Mouse (Mus musculus): ENCODE data around the gene Frmpd3. TPM values are rescaled to one million over a fixed set of nuclear protein-coding genes. Genes with fewer than 3 reads are reported as not detected.
"Not testable (repeated sequence)": the region's sequence is repeated elsewhere in the genome, so short reads cannot be mapped to it uniquely, and the experiment has no call there.

The Frmpd3 gene
- not detected for total RNA-seq (2022)

DNA sequence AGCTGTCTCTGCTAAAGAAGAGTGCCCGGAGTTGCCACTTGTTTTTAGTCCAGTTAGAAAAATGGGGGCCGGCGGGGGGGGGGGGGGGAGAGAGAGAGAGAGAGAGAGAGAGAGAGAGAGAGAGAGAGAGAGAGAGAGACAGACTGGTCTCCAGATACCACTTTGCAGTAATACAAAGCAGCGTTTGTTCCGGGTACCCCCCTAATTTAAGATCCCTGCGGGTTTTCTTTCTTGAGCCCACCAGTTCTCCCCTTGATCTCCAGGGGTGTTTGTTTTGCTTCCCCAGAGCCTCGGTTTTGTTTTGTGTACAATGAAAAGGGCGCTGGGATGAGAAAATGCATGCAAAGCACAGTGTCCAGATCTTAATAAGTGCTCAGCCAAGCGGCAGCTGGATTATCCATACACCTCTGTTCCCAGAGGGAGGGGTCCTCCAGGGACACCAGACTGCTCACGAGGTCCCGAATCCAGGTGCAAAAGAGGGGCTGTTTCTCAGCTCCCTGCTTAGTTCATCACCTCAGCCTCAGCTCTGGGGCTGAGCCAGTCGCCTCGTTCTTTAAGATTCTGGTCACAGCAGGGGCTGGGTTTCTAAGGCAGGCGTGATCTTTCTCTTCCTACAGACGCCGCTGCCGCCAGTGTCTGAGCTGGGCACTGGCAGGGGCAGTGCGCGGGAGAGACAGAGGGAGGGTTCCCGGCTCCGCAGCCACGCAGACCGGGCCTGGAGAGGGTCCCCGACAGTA lies at the start of gene Frmpd3:
Gene Frmpd3, plus strand, starts transcription at position 608 of the 737 bp plus-strand sequence.
- no peak for DNase-seq

DNA sequence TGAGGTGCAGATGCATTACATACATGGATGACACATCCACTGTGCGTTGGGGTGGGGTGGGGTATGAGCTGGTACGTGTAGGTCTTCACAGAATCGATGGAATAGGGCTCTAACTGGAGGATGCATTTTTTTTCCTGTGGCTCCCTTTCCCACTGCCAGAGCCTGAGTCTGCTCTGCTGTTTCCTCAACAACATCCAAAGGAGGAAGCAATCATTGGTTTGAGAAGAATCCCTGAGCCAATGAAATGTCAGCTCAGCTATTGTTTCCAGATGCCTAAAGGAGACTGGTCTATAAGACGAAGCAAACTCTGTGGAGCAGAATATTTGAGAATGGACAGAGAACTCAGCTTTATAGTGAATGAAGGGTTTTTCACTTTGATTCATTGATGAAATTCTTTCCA lies 38.3 kb upstream of the Frmpd3 start:
- no peak for DNase-seq

DNA sequence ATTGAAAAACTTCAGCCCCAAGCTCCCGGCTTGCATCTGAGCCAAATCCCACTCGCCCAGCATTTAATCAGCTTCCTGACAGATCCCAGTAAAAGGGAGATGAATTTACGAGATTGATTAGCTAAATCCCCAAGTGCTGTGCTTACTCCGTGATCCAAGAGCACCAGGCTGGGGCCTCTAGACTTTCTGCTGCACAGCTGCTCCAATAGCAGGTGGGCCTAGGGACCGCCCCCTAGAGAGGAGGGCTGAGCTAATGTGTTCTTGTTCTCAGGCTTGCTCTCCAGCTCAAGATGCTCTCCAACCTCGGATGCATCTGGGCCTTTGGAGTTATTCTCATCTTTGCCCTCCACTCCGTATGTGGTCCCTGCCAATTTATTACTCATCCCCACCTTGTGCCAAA lies 36.4 kb upstream of the Frmpd3 start:
- no peak for DNase-seq

DNA sequence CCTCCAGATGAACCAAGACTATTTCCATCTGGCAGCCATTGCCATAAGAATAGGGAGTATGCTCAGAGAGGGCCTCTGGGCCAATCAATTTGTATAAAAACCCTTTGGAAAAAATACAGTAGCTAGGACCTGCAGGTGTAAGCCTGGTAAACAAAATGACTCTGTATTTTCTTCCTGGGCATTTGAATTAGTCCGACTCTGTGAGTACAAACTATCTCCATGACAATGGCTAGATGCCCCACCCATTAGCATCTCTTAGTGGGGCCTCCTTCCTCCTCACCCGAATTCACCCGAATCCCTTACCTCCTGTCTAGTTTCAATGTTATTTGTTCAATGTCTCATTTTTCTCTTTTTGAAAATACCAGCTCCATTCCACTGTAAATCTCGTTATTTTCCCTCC lies 24.1 kb upstream of the Frmpd3 start:
- no peak for DNase-seq

DNA sequence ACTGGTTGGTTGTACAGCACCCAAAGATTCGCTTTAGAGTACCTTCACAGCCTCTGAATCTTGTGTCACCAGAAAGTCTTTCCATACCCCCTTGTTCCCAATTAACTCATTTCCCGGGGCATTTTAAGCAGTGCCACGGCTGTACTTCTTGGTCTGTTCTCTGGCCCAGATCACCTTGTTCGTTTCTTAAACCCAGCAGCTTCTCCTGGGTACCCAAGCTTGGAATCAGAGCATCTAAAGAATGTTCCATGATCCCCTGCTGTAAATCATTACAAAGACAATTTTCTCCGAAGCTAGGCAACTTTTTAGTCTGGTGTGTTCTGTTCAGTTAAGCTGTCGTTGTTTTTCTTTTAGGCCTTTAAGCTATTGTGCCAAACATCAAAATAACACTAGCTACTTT lies 22.9 kb upstream of the Frmpd3 start:
- no peak for DNase-seq

DNA sequence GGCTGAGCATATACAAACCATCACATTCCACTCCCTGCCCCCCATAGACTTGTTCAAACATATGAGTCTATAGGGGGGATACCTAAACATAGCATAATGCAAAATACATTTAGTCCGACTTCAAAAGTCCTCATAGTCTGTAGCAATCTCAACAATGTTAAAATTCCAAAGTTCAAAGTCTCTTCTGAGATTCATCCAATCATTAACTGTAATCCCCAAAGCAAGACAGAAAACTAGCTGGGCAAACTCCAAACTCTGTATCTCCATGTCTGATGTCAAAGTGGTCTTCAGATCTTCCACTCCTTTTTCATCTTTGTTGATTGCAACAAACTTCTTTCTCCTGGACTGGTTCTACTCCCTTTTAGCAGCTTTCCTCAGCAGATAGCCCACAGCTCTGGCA lies 21.4 kb upstream of the Frmpd3 start:
- DNase-seq, result not testable (repeated sequence)

DNA sequence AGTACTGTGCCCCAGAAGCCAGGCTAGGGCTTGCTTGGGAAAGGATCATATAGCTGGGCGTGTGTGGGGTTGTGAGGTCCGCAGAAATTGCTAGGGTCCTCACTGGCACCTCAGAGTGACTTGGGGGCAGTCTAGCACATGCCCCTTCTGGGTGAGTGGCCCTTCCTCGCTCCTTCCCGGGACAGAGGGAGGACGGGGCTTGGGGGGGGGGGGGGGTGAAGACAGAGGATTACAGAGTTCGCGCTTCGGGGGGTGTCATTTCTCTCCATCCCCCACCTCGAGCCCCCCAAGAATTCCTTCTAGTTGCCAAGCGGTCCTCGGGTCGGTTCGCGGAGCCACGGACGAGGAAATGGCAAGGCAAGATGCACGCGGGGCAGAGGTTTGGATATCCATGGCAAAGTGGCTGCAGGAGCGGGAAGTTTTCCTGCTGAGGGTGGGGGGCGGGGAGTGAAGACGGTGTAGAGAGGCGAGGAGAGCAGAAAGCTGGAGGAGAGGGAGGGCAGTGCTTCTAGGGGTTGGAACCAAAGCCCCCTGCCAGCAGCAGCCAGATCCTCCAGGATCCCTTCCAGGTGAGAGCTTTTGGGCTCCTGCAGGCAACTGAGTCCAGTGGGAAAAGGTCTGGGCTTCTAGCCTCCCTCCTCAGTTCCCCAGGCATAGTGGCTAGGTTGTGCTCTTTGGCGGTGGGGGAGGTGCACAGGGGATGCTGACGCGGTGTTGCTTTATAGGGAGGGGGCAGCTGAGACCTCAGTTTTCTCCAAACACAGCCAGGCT lies 515 bp downstream of the Frmpd3 start:
- no peak for DNase-seq

DNA sequence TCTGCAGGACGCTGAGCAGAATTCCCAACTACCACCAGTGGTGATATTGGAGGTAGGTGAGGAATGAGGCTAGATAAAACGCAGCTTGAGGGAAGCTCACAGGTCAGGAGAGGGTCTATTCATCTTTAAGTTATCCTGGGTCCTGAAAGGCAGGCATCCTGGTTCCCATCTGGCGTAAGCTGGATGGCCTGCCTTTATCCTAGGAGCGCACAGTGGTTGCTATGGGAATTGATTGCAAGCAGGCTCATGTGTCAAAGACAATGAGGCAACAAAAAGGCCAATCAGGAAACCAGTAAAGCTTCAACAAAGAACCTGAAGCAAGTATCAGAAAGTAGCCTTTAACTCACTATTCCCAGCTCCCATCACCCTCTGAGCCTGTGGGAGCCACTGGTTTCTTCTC lies 33.6 kb downstream of the Frmpd3 start:
- no peak for DNase-seq

DNA sequence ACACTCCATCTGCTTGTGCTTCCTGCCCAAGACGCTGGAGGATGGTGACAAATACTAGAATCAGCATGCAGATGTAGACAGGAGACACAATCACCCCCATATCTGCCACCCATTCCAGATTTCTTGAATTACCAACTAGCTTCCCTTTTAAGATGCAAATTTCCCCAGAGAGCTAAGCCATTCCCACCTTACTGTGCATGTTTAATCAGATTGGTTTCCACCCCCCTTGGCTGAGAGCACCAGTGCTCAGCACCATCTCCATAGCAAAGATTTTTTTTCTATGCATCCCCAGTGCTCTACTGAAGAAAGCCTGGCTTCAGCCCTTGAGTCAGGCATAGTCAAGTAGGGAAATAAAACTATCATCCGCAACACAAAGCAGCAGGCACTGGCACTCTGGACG lies 57.9 kb downstream of the Frmpd3 start:
- no peak for DNase-seq

DNA sequence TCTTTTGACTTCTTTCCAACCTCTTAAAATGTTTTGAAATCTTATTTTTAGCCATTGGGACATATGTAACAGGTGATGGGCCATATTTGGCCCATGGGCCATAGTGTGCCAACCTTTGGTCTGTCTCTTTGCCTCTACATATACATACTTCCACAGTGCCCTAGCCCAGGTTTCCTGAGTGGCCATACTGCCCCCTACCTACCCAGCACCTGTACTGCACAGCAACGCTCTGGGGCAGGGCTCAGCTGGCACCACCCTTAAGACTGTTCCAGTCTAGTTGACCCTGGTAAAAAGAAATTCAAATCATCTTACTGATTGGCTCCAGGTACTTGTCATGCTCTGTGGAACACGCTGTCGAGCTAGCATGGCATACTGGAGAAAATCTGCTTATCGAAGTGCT lies 60.8 kb downstream of the Frmpd3 start:
- DNase-seq, result no peak

DNA sequence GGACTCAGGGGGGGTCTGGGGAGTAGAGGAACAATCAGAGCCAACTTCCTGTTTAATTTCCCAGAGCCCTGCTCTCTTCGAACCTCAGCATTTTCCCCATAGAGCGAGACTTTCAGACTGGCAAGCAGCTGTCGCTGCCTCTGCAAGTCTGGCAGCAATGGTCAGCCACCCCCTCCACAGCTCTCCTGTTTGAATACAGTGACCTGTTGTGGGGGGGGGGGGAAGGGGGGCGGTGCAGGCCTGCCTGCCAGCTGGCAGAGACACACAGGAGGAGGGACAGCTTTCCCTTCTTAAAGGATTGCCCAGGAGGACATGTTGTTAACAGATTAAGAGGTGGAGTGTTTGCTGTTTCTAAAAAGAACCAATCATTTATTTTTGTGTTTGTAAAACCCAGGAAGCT lies 64.0 kb downstream of the Frmpd3 start:
- DNase-seq, result no peak

DNA sequence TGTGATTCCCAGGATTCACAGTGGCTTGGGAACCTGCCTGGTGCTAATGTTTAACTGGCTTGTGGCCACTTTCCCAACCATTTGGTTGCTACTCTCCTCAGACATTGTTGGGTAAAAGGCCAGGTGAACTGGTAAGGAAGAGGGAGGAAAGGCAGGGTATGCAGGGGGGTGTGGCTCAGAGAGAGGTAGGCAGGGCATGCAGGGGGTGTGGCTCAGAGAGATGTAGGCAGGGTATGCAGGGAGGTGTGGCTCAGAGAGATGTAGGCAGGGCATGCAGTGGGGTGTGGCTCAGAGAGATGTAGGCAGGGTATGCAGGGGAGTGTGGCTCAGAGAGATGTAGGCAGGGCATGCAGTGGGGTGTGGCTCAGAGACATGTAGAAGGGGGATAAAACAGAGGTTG lies 64.4 kb downstream of the Frmpd3 start:
- no peak for DNase-seq

DNA sequence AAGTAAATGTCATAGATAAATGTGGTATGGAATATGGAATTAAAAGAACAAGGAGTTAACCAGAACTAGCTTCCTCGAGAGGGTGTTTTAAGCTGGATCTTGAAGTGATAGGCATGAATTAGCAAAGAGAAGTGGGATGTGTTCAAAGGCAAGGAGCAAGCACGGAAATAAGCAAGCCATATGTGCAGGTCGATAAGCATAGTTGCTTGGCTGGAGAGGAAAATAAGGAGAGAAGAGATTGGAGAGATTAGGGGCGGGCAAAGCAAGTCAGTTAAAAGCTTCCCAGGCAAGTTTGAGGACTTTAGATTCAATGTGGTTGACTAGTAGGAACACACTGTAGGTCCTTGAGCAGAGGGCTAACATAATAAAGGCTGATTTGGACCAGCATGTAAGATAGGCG lies 65.5 kb downstream of the Frmpd3 start:
- no peak for DNase-seq

DNA sequence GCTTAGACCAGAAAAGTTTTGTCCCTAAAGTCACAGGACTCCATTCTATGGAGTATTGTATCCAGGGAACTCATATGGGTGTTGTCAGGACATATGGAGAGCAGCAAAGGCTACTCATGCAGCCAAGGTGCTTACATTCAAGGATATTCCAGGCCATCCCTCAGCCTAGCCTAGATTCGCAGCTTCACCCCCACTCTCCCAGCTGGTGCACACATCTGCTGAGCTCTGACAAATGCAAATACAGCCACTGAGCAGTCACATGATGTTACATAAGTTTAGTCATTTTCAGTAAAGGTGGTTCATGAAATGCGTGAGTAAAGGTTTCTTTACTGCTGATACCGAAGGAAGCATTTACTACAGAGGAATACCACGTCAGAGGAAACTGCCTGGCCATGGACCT lies 76.4 kb downstream of the Frmpd3 start:
- no peak for DNase-seq

DNA sequence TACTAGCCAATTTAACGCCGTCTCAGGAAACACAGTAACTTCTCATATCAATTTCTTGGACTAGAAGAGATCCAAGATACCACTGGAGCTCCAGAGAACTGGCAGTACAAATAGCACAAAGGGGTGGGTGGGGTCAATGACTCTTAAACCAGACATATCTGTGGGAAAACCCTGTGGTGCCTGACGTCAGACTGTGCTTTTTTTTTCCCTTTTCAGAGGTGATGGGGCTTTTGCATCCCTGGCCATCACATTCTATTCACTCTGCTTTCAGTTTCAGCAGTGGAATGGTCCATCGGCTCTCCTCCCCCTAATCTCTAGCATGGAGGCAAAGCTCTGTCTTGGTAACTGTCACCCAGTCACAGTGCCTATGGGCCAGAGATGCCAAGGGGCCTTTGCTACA lies 85.1 kb downstream of the Frmpd3 start:
- DNase-seq, result no peak

DNA sequence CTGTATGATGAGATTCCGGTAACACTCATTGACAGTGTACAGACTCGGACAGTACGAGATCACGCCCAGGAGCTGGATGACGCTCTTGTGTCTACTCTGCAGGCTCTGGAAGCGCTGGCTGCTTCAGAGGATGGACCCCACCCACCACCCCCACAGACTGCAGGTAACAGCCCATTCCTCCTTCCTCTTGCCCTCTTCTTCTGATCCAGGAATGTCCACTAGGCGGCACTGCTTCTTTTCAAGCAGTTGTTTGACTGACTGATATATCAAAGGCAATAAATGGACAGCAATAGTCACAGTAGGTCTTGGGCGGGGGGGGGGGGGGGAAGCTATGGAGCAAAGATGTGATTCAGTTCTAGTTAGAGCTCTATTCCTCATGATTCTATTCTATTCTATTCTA lies 86.2 kb downstream of the Frmpd3 start:
- no peak for DNase-seq

DNA sequence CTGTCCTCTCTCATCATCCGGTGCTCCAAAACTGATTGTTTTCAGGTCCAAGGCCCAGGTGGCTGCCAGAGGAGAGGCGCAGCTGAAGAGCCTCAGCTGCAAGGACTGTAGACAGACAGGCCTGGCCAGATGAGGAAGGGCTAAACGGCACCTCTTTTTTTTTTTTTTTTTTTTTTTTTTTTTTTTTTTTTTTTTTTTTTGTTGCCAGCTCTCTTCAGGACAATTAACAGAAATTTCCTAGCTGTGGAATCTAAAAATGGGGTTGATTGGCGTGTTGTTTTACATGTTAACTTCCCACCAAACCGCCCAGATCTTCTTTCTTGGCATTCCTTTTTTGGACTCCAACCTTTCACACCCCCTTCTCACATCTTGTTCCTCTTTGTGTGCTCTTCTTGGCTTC lies 87.9 kb downstream of the Frmpd3 start:
- no peak for DNase-seq

DNA sequence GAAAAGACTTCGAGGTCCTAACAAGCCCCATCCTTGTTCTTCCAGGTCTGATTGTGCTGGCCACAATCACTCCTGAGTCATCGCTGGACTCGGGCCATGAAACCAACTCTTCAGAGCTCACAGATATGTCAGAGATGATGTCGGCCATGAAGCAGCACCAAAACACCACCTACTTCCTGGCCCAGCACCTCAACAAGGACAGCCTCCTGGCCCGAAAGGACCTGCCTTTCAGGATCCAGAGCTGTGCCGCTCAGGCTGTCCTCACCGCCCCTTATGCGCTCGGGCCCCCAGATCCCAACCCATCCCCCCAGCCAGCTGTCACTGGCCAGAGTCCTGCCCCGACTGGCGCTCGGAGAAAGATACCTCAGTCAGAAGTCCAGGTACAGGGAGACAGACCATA lies 88.4 kb downstream of the Frmpd3 start:
- no peak for DNase-seq

DNA sequence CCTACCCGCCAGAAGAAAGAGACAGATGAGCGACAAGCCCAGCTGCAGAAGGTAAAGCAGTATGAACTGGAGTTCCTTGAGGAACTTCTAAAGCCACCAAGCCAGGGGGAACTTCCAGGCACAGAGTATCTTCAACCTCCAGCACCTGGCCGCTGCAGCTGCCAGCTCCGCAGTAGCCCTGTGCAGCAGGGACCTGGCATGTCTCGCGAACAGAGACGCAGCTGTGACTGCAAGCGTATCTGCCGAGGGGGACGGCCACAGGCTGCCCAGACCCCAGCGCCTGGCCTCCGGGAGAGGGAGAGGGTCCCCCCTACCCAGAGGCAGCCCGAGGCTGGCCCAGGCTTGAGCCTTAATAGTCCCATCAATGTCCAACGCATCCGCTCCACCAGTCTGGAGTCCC lies 89.9 kb downstream of the Frmpd3 start:
- DNase-seq, result no peak

DNA sequence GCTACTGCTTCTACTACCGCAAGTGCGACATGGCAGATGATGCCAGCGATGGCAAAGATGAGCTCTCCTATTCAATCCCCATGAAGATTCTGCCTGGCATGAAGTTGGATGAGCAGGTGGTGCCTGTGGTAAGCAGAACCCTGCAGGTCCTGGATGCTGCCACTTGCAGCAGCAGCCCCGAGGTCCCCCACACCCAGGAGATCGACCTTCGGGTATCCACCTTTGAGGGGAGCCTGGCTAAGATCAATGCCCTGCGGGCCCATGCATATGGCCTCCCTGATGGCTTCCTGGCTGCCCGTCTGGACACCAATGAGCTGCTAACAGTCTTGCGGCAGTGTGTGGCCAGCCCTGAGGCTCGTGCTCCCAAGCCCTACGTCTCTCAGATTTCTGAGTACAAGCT lies 90.7 kb downstream of the Frmpd3 start:
- no peak for DNase-seq

DNA sequence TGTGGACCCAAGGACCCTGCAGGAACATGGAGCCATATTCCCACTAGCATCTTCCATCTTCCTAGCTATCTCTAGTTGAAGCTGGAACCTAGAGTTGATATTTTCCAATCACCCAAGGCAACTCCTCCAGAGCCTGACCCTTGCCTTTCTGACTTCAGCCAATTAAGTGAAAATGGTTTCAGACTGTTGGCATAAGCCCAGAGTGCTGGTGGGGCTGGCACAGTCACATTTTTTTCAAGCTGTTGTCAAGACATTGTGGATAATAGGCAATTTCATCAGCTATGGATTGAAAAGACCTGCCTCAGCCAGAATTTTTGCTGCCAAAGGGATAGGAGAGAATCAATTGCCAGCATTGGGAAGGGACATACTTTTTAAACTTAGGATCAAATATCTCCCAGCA lies 95.8 kb downstream of the Frmpd3 start:
- no peak for DNase-seq

DNA sequence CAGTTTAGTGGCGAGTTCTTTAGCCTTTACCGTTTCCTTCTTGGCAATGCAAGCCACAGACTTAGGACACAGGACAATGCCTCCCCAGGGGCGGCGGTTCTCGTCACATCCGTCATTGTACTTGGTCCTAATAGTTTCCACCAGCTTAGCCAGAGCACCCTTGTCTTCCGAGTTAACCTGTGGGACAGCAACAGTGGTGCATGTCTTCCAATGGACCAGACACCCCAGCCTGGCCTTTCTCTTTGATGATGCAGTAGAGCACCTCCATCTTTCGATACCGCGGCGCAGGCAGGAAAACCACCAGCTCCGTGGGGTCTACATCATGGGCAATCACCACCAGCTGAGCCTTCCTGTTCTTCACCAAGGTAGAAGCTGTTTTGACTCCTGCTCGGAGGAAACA lies 103.5 kb downstream of the Frmpd3 start:
- no peak for DNase-seq

DNA sequence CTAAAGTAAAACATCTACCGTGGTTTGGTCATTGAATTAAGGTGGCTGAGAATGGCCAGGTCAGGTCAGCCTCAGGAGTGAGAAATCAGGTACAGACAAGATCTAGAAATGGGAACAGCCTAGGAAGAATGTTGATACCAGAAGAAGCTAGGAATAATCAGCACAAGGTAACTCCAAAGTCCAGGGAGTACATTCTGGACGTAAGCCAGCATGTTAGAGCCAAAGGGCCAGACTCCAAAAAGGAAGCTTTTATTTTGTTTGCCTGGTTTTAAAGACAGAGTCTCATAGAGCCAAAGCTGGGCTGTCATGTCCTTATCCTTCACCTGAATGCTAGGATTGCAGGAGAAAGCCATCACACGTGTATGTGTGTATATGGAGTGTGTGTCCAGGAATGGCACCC lies 108.0 kb downstream of the Frmpd3 start:
- DNase-seq, result no peak

DNA sequence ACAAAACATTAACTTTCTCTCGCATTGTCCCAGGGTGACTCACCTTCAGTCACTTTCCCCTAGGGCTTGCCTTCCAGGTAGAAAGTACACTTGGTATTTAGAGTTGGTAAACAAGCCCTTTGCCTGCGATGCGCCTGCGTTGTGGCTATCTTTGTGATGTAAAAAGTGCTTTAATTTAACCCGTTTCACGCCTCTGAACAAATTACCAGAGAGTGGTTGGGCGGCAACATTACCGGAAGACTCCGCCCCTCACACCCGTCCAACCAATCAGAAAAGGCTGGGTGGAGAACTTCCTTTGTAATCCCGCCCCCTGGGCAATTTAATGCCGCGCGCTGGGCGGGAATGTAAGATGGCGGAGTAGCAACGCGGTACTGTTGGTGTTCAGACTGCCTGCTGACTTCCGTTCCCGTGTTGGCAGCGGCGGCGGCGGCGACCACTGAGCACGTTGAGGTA lies 114.2 kb downstream of the Frmpd3 start, which contains the start of gene Prps1:
Gene Prps1, plus strand, starts transcription at position 335 of the 453 bp plus-strand sequence.
- peak; percentile 68 for DNase-seq
